Mouse (Mus musculus): ENCODE data around the gene Ccdc85b.

DNA sequence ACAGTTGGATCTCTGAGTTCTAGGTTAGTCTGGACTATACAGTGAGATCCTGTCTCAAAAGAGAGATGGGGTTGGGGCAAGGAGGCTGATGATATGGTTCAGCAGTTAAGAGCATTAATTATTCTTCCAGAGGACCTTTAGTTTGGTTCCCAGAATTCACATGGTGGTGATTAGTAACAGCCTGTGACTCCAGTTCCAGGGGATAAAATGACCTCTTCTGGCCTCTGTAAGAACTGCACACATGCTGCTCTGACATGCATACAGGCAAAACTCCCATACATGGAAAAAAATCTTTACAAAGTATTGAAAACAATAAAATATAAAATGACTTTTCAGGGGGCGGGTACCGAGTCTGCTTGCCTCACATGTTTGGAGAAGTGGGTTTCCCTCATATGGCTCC lies 29.6 kb downstream of the Ccdc85b start:
- TF ChIP-seq GATA1 (IDR thresholded peaks at IDR 0.05; ENCODE audit: borderline replicate concordance, low read length) (no peak), CTCF (IDR thresholded peaks at IDR 0.05; ENCODE audit: low read depth, low read length) (peak; percentile 36; the same call in 1 of the 2 replicates), POLR2AphosphoS5 (IDR thresholded peaks at IDR 0.05; ENCODE audit: insufficient replicate concordance, low read depth, low read length) (no peak), TAL1 (conservative IDR thresholded peaks at IDR 0.05; ENCODE audit: low read depth, low read length) (no peak)

Measured in G1E (cell line).